Mouse (Mus musculus) heart, embryonic 13.5 days (tissue): ENCODE data around the gene Sept10. TPM values are rescaled to one million over a fixed set of nuclear protein-coding genes. Genes with fewer than 3 reads are reported as not detected.

Experiments
- ATAC-seq: fragments of 200-750 bp; cut with Nextera tagmentation; 2 replicates; pipeline ENCODE4 v1.8.0; 2017; ENCODE audit warnings: moderate TSS enrichment; ENCODE audit not compliant: insufficient number of reproducible peaks, low FRiP score, low TSS enrichment; ENCODE audit errors: extremely low read depth
- H3K27ac ChIP-seq: fragments of 300-500 bp; sonication (generic); replicated peaks from 2 replicates; pipeline ENCODE4 v1.5.1; 2015; ENCODE audit warnings: moderate library complexity, mild to moderate bottlenecking, inconsistent platforms
- H3K27me3 ChIP-seq: fragments of 300-500 bp; sonication (generic); replicated peaks from 2 replicates; pipeline ENCODE4 v1.6.1; 2015; ENCODE audit warnings: mild to moderate bottlenecking, inconsistent platforms
- H3K36me3 ChIP-seq: fragments of 300-500 bp; sonication (generic); 2 replicates; pipeline ENCODE4 v1.6.1; 2015; ENCODE audit warnings: mild to moderate bottlenecking, inconsistent platforms
- H3K4me1 ChIP-seq: fragments of 300-500 bp; sonication (generic); 2 replicates; pipeline ENCODE4 v1.6.1; 2015; ENCODE audit warnings: inconsistent platforms
- H3K4me2 ChIP-seq: fragments of 300-500 bp; sonication (generic); 2 replicates; pipeline ENCODE4 v1.6.1; 2015; ENCODE audit warnings: inconsistent platforms, mild to moderate bottlenecking, moderate library complexity
- H3K4me3 ChIP-seq: fragments of 300-500 bp; sonication (generic); 2 replicates; pipeline ENCODE4 v1.5.1; 2015; ENCODE audit warnings: moderate library complexity, mild to moderate bottlenecking, inconsistent platforms
- H3K9ac ChIP-seq: fragments of 300-500 bp; sonication (generic); 2 replicates; pipeline ENCODE4 v1.6.1; 2015; ENCODE audit warnings: inconsistent platforms, mild to moderate bottlenecking, moderate library complexity
- H3K9me3 ChIP-seq: fragments of 300-500 bp; sonication (generic); 2 replicates; pipeline ENCODE4 v1.6.1; 2016; ENCODE audit warnings: inconsistent platforms
- WGBS: fragments of 180-500 bp; shearing (Covaris S2); methylation state at CpG from one replicate; pipeline ENCODE4 v1.1.7; 2015; ENCODE audit warnings: mixed read lengths; 5-methylcytosine and 5-hydroxymethylcytosine counted together
- polyA plus RNA-seq: library from polyadenylated mRNA; unstranded; fragments of >200 nt; fragmentation: Nextera tagmentation; extraction: Ambion mirVana; gene quantifications from 2 replicates; pipeline ENCODE4 v1.2.1, GENCODE M21; 2015

Sept10 gene
- polyA plus RNA-seq, 1 experiment from 2014 or later = 36.5 TPM

- peak overlapping the region; percentile 100 for H3K4me2 ChIP-seq
- ATAC-seq = no peak
- H3K9me3 ChIP-seq = no peaks in the 10 kb centered on the region
- H3K4me3 ChIP-seq = no peak overlapping the region
- H3K36me3 ChIP-seq = no peaks in the 10 kb centered on the region
- H3K27me3 ChIP-seq = peaks cover 7% of the 10 kb centered on the region; the same call in 1 of the 2 replicates
- H3K27ac ChIP-seq = no peak overlapping the region
- WGBS = 78% methylated on average over 4 of the region's 4 CpGs
- H3K4me1 ChIP-seq = peaks cover 29% of the 10 kb centered on the region
- H3K9ac ChIP-seq = no peak overlapping the region
Measured at GRCm38 (mm10) chr10:59223890-59224289, 2.2 kb upstream of the Sept10 start.

GRCm38 (mm10) chr10:59223301-59223700 is 1.7 kb upstream of the Sept10 start:
- Histone ChIP-seq H3K9me3 (no peaks in the 10 kb centered on the region), H3K4me2 (peak overlapping the region; percentile 100), H3K36me3 (no peaks in the 10 kb centered on the region), H3K4me3 (peak overlapping the region; percentile 73), H3K27ac (no peak overlapping the region), H3K27me3 (peaks cover 7% of the 10 kb centered on the region; the same call in 1 of the 2 replicates), H3K4me1 (peaks cover 30% of the 10 kb centered on the region), H3K9ac (peak overlapping the region; percentile 93)
- ATAC-seq = no peak
- WGBS = 42% methylated on average over 14 of the region's 14 CpGs

GRCm38 (mm10) chr10:59222271-59223101 is 839 bp upstream of the Sept10 start:
- Histone ChIP-seq H3K27me3 (peaks cover 7% of the 10 kb centered on the region; the same call in 1 of the 2 replicates), H3K4me1 (peaks cover 30% of the 10 kb centered on the region), H3K27ac (peak overlapping the region; percentile 93), H3K9ac (peak overlapping the region; percentile 93), H3K4me3 (peak overlapping the region; percentile 73), H3K9me3 (no peaks in the 10 kb centered on the region), H3K4me2 (peak overlapping the region; percentile 100), H3K36me3 (no peaks in the 10 kb centered on the region)
- no peak for ATAC-seq
- WGBS = 4% methylated on average over 49 of the region's 49 CpGs

GRCm38 (mm10) chr10:59220824-59221472 is 699 bp downstream of the Sept10 start:
- 2% methylated on average over 39 of the region's 39 CpGs for WGBS

GRCm38 (mm10) chr10:59200011-59200410 is 21.6 kb downstream of the Sept10 start:
- H3K4me2 ChIP-seq = no peak overlapping the region
- H3K4me3 ChIP-seq = no peak overlapping the region
- H3K9me3 ChIP-seq = no peaks in the 10 kb centered on the region
- H3K27ac ChIP-seq = no peak overlapping the region
- no peaks in the 10 kb centered on the region for H3K4me1 ChIP-seq
- no peak for ATAC-seq
- H3K27me3 ChIP-seq = no peaks in the 10 kb centered on the region
- peaks cover 4% of the 10 kb centered on the region; the same call in 1 of the 2 replicates for H3K36me3 ChIP-seq
- no peak overlapping the region for H3K9ac ChIP-seq

More at GRCm38 (mm10) chr10:59220824-59221472, 699 bp downstream of the Sept10 start:
- Histone ChIP-seq H3K9ac (peak overlapping the region; percentile 93), H3K27ac (peak overlapping the region; percentile 93), H3K4me3 (peak overlapping the region; percentile 73), H3K27me3 (peaks cover 7% of the 10 kb centered on the region; the same call in 1 of the 2 replicates), H3K36me3 (no peaks in the 10 kb centered on the region), H3K4me2 (peak overlapping the region; percentile 100), H3K4me1 (peaks cover 35% of the 10 kb centered on the region), H3K9me3 (no peaks in the 10 kb centered on the region)
- no peak for ATAC-seq

- H3K36me3 ChIP-seq = no peaks in the 10 kb centered on the region
- H3K9ac ChIP-seq = no peak overlapping the region
- no peaks in the 10 kb centered on the region for H3K27me3 ChIP-seq
- no peak for ATAC-seq
- H3K4me3 ChIP-seq = no peak overlapping the region
- no peak overlapping the region for H3K4me2 ChIP-seq
- 80% methylated on average over 3 of the region's 3 CpGs for WGBS
- peaks cover 4% of the 10 kb centered on the region; the same call in 1 of the 2 replicates for H3K4me1 ChIP-seq
- H3K9me3 ChIP-seq = no peaks in the 10 kb centered on the region
- H3K27ac ChIP-seq = no peak overlapping the region
Measured at GRCm38 (mm10) chr10:59196763-59197162, 24.9 kb downstream of the Sept10 start.

GRCm38 (mm10) chr10:59194891-59195290 is 26.8 kb downstream of the Sept10 start:
- ATAC-seq = no peak
- Histone ChIP-seq H3K27ac (no peak overlapping the region), H3K9me3 (no peaks in the 10 kb centered on the region), H3K27me3 (no peaks in the 10 kb centered on the region), H3K9ac (no peak overlapping the region), H3K4me2 (no peak overlapping the region), H3K36me3 (peaks cover 12% of the 10 kb centered on the region), H3K4me1 (peaks cover 4% of the 10 kb centered on the region; the same call in 1 of the 2 replicates), H3K4me3 (no peak overlapping the region)
- 60% methylated on average over 5 of the region's 5 CpGs for WGBS

GRCm38 (mm10) chr10:59182306-59182705 is 39.3 kb downstream of the Sept10 start:
- H3K4me1 ChIP-seq = peaks cover 6% of the 10 kb centered on the region
- no peak overlapping the region for H3K4me2 ChIP-seq
- H3K9me3 ChIP-seq = no peaks in the 10 kb centered on the region
- H3K4me3 ChIP-seq = no peak overlapping the region
- no peak overlapping the region for H3K9ac ChIP-seq
- ATAC-seq = no peak
- peaks cover 21% of the 10 kb centered on the region for H3K36me3 ChIP-seq
- H3K27ac ChIP-seq = no peak overlapping the region
- no peaks in the 10 kb centered on the region for H3K27me3 ChIP-seq
- WGBS = 70% methylated on average over 3 of the region's 3 CpGs

GRCm38 (mm10) chr10:59179620-59180019 is 42.0 kb downstream of the Sept10 start:
- Histone ChIP-seq H3K9me3 (no peaks in the 10 kb centered on the region), H3K4me1 (peaks cover 6% of the 10 kb centered on the region), H3K27ac (no peak overlapping the region), H3K27me3 (no peaks in the 10 kb centered on the region), H3K36me3 (peaks cover 37% of the 10 kb centered on the region), H3K4me2 (no peak overlapping the region), H3K9ac (no peak overlapping the region), H3K4me3 (no peak overlapping the region)
- WGBS = 22% methylated on average over 3 of the region's 3 CpGs
- ATAC-seq = no peak

- no peak overlapping the region for H3K9ac ChIP-seq
- 83% methylated on average over 1 of the region's 1 CpGs for WGBS
- H3K27ac ChIP-seq = no peak overlapping the region
- H3K9me3 ChIP-seq = no peaks in the 10 kb centered on the region
- H3K36me3 ChIP-seq = peaks cover 39% of the 10 kb centered on the region
- ATAC-seq = no peak
- no peaks in the 10 kb centered on the region for H3K4me1 ChIP-seq
- H3K4me3 ChIP-seq = no peak overlapping the region
- H3K4me2 ChIP-seq = no peak overlapping the region
- H3K27me3 ChIP-seq = no peaks in the 10 kb centered on the region
Measured at GRCm38 (mm10) chr10:59172539-59172938, 49.1 kb downstream of the Sept10 start.

GRCm38 (mm10) chr10:59171042-59171441 is 50.6 kb downstream of the Sept10 start:
- peaks cover 32% of the 10 kb centered on the region for H3K36me3 ChIP-seq
- no peak overlapping the region for H3K27ac ChIP-seq
- H3K27me3 ChIP-seq = no peaks in the 10 kb centered on the region
- no peaks in the 10 kb centered on the region for H3K9me3 ChIP-seq
- H3K4me2 ChIP-seq = no peak overlapping the region
- no peaks in the 10 kb centered on the region for H3K4me1 ChIP-seq
- no peak overlapping the region for H3K9ac ChIP-seq
- 61% methylated on average over 3 of the region's 3 CpGs for WGBS
- ATAC-seq = no peak
- no peak overlapping the region for H3K4me3 ChIP-seq
